Mouse (Mus musculus) forebrain, embryonic 11.5 days (tissue): Measurements from ENCODE around the gene Nr1h3. TPM values are rescaled to one million over a fixed set of nuclear protein-coding genes. Genes with fewer than 3 reads are reported as not detected.

Source experiments
- ATAC-seq: fragments of 200-750 bp; cut with Nextera tagmentation; replicated peaks from 2 replicates; pipeline ENCODE4 v1.8.0; 2017; ENCODE audit warnings: moderate TSS enrichment; ENCODE audit not compliant: low FRiP score
- DNase-seq: peaks from one replicate; pipeline ENCODE4 v3.0.0-alpha.2; 2017; ENCODE audit warnings: low spot score
- H3K27ac ChIP-seq: fragments of 300-500 bp; sonication (generic); 2 replicates; pipeline ENCODE4 v1.5.1; 2014; ENCODE audit warnings: low read depth, low read length
- H3K27me3 ChIP-seq: fragments of 300-500 bp; sonication (generic); 2 replicates; pipeline ENCODE4 v1.6.1; 2014; ENCODE audit warnings: mild to moderate bottlenecking, low read length, mixed read lengths; ENCODE audit not compliant: control insufficient read depth, insufficient read depth
- H3K36me3 ChIP-seq: fragments of 300-500 bp; sonication (generic); 2 replicates; pipeline ENCODE4 v1.6.1; 2014; ENCODE audit warnings: mild to moderate bottlenecking, low read length, moderate library complexity, mixed read lengths; ENCODE audit not compliant: control insufficient read depth, insufficient read depth
- H3K4me1 ChIP-seq: fragments of 300-500 bp; sonication (generic); replicated peaks from 2 replicates; pipeline ENCODE4 v1.6.1; 2014; ENCODE audit warnings: low read length, mixed read lengths; ENCODE audit not compliant: control insufficient read depth, insufficient read depth
- H3K4me2 ChIP-seq: fragments of 300-500 bp; sonication (generic); 2 replicates; pipeline ENCODE4 v1.6.1; 2014; ENCODE audit warnings: low read depth, mild to moderate bottlenecking, low read length, moderate library complexity, mixed read lengths; ENCODE audit not compliant: severe bottlenecking
- H3K4me3 ChIP-seq: fragments of 300-500 bp; sonication (generic); 2 replicates; pipeline ENCODE4 v1.5.1; 2014; ENCODE audit warnings: low read depth, low read length
- H3K9ac ChIP-seq: fragments of 300-500 bp; sonication (generic); 2 replicates; pipeline ENCODE4 v1.6.1; 2014; ENCODE audit warnings: low read length
- H3K9me3 ChIP-seq: fragments of 300-500 bp; sonication (generic); 2 replicates; pipeline ENCODE4 v1.6.1; 2016; ENCODE audit warnings: low read length, mixed read lengths; ENCODE audit not compliant: control insufficient read depth
- WGBS: fragments of 180-500 bp; shearing (Covaris S2); extraction: QIAGEN DNeasy Blood & Tissue Kit; methylation state at CpG from one replicate; pipeline ENCODE4 v1.1.7; 2014; 5-methylcytosine and 5-hydroxymethylcytosine counted together
- polyA plus RNA-seq: library from polyadenylated mRNA; unstranded; fragments of >200 nt; fragmentation: Nextera tagmentation; extraction: Ambion mirVana; gene quantifications from 2 replicates; pipeline ENCODE4 v1.2.1, GENCODE M21; 2014

Gene Nr1h3
- polyA plus RNA-seq, 1 experiment from 2014 or later = 2.0 TPM

DNA sequence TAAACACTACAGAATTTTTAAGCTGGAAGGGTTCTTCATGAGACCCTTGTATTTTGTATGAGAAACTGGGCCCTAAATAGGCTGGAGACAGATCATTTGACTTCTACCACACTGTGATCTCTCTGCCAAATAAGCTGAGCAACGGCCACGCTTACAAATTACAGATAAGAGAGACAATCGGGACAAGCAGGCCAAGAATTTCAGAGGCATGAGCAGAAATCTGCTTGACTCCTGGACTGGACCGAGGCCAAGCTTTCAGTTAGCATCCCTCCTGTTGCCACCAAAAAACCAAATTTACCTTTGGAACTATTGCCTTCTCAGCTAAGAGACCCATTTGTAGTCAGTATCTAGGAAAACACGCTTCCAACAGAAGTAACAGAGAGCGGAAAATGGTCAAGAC, 42.0 kb downstream of the Nr1h3 start:
- H3K4me2 ChIP-seq = no peak overlapping the region
- no peak overlapping the region for H3K27ac ChIP-seq
- no peak for ATAC-seq
- WGBS = 91% methylated on average over 6 of the region's 6 CpGs
- no peak overlapping the region for H3K9ac ChIP-seq
- H3K36me3 ChIP-seq = no peaks in the 10 kb centered on the region; the same call in 1 of the 2 replicates
- H3K4me3 ChIP-seq = no peak overlapping the region
- no peaks in the 10 kb centered on the region for H3K27me3 ChIP-seq
- no peak for DNase-seq
- no peaks in the 10 kb centered on the region for H3K9me3 ChIP-seq
- H3K4me1 ChIP-seq = no peaks in the 10 kb centered on the region

DNA sequence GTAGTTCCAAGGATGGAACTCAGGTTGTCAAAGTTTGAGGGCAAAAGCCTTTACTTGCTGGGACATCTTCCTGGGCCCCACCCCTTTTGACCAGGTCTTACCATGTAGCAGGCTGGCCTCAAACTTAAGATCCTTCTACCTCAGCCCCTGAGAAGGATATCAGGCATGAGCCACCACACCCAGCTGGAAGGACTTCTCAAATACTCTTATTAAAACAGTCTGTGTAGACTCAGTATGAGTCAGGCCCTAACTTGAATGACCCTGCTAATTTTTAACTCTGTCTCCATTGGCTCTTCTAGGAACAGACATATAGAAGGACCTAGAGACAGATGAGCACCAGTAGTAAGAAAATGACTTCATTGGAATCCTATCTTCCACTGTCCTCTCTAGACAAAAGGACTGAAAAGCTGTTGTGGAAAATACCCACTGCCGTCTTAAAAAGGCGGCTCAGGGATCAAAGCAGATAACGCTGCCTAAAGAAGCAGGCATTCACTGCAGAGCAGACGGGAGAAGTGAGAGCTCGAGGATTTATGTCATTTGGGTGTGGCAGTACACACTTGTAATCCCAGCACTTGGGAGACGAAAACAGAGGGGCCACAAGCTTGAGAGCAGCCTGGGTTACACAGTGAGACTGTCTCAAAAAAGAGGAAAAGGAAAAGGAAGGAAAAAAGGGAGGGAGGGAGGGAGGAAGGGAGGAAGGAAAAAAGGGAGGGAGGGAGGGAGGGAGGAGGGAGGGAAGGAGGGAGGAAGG, 45.5 kb downstream of the Nr1h3 start:
- no peak overlapping the region for H3K4me2 ChIP-seq
- H3K9ac ChIP-seq = no peak overlapping the region
- no peaks in the 10 kb centered on the region for H3K9me3 ChIP-seq
- no peaks in the 10 kb centered on the region for H3K4me1 ChIP-seq
- WGBS = 28% methylated on average over 6 of the region's 6 CpGs
- no peak overlapping the region for H3K4me3 ChIP-seq
- no peak for DNase-seq
- ATAC-seq = no peak
- H3K27me3 ChIP-seq = no peaks in the 10 kb centered on the region
- H3K36me3 ChIP-seq = peaks cover 2% of the 10 kb centered on the region; the same call in 1 of the 2 replicates
- H3K27ac ChIP-seq = no peak overlapping the region

DNA sequence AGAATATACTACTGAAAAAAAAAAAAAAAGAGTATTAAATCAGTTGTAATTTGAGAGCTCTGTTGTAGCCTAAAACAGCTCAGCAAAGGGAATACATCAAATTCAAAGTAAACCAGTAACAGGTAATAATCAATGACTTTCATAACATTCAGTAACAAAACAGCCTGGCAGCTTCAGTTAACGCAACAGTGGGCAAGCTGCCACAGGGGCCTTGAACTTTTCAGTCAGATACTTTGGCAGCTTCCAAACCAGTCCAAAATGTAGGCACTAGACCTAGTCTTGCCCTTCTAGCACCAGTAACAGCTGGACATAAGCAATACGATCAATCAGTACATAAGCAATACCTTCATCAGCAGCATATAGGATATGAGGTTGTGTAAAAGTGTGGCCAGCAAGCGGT, 48.5 kb downstream of the Nr1h3 start:
- 91% methylated on average over 3 of the region's 3 CpGs for WGBS
- no peak overlapping the region for H3K27ac ChIP-seq
- DNase-seq = no peak
- H3K9me3 ChIP-seq = no peaks in the 10 kb centered on the region
- peaks cover 2% of the 10 kb centered on the region; the same call in 1 of the 2 replicates for H3K36me3 ChIP-seq
- no peak overlapping the region for H3K4me3 ChIP-seq
- H3K4me2 ChIP-seq = no peak overlapping the region
- no peaks in the 10 kb centered on the region for H3K4me1 ChIP-seq
- no peaks in the 10 kb centered on the region for H3K27me3 ChIP-seq
- no peak for ATAC-seq
- no peak overlapping the region for H3K9ac ChIP-seq

DNA sequence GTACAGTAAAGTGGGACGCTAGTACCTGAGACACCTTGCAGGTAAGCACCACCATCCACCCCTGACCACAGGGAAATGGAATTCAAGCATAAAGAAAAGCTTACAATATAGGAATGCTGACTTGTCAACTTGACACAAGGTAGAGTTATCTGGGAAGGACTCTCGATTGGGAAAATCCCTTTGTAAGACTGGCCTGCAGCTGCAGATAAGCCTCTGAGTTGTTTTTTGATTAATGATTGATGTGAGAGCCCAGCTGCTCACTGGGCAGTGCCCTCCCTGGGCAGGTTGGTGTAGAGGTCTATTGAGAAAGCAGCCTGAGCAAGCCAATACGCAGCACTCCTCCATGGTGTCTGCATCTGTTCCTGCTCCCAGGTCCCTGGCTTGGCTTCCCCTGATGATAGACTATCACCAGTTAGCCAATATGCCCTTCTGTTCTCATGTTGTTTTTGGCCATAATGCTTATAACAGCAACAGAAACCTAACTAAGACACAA, 49.7 kb downstream of the Nr1h3 start:
- no peak overlapping the region for H3K4me3 ChIP-seq
- ATAC-seq (no peak), DNase-seq (no peak)
- 92% methylated on average over 3 of the region's 3 CpGs for WGBS
- no peaks in the 10 kb centered on the region for H3K27me3 ChIP-seq
- no peak overlapping the region for H3K9ac ChIP-seq
- H3K4me2 ChIP-seq = no peak overlapping the region
- H3K9me3 ChIP-seq = no peaks in the 10 kb centered on the region
- H3K4me1 ChIP-seq = no peaks in the 10 kb centered on the region
- no peak overlapping the region for H3K27ac ChIP-seq
- peaks cover 2% of the 10 kb centered on the region; the same call in 1 of the 2 replicates for H3K36me3 ChIP-seq

DNA sequence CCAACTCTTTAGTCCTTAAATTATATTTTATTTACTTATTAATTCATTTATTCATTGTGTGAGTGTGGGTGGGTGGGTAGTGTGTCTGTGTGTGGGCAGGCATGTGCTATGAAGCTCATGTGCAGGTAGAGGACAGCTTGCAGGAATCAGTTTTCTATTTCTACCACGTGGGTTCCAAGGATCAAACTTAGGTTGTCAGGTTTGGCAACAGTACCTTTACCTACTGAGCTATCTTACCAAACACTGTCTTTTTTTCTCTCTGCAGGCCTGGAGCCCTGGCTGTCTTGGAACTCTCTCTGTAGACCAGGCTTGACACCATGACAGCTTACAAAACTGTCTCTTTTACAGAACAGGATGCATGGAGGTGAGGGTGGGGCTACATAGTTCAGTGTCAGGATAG, 51.3 kb downstream of the Nr1h3 start:
- 70% methylated on average over 1 of the region's 1 CpGs for WGBS
- Histone ChIP-seq H3K36me3 (peaks cover 2% of the 10 kb centered on the region; the same call in 1 of the 2 replicates), H3K27me3 (no peaks in the 10 kb centered on the region), H3K4me3 (no peak overlapping the region), H3K4me2 (no peak overlapping the region), H3K4me1 (no peaks in the 10 kb centered on the region), H3K9ac (no peak overlapping the region), H3K27ac (no peak overlapping the region), H3K9me3 (no peaks in the 10 kb centered on the region)
- ATAC-seq (no peak), DNase-seq (no peak)

DNA sequence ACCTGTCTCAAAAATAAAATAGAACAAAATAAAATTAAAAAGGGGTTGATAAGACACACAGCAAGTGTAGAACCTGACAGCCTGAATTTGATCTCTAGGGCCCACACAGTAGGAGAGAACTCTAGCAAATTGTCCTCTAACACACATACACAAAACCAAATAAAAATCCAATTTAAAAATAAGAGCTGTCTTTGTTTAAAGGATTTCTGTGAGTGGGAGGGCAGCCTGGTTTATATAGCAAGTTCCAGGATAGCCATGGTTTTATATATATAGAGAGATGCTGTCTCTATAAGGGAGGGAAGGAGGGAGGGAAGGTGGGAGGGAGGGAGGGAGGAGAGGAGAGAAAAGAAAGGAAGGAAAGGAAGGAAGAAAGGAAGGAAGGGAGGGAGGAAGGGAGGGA, 54.5 kb downstream of the Nr1h3 start:
- Histone ChIP-seq H3K27ac (no peak overlapping the region), H3K4me3 (no peak overlapping the region), H3K9ac (no peak overlapping the region), H3K27me3 (no peaks in the 10 kb centered on the region), H3K4me1 (no peaks in the 10 kb centered on the region), H3K36me3 (no peaks in the 10 kb centered on the region; the same call in 1 of the 2 replicates), H3K4me2 (no peak overlapping the region), H3K9me3 (no peaks in the 10 kb centered on the region)
- ATAC-seq (no peak), DNase-seq (no peak)

DNA sequence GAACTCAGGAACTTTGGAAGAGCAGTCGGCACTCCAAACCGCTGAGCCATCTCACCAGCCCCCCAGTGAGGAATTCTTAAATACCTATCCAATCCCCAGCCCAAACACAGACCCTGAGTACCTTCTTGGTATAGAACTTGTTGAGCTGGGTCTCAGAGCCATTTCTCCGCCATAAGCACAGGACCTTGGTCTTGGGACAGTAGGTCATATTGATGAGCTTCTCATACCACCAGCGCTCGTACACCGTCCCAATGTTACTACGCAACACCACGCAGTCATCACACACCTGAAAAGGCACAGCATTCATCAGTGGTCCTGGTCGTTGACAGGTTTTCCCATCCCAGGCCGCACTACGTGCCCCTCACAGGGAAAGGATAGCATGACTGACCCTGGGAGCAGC, 59.2 kb downstream of the Nr1h3 start:
- no peaks in the 10 kb centered on the region for H3K9me3 ChIP-seq
- no peaks in the 10 kb centered on the region for H3K27me3 ChIP-seq
- DNase-seq = no peak
- H3K9ac ChIP-seq = no peak overlapping the region
- no peak overlapping the region for H3K27ac ChIP-seq
- no peaks in the 10 kb centered on the region; the same call in 1 of the 2 replicates for H3K36me3 ChIP-seq
- 97% methylated on average over 11 of the region's 11 CpGs for WGBS
- H3K4me2 ChIP-seq = no peak overlapping the region
- no peaks in the 10 kb centered on the region for H3K4me1 ChIP-seq
- no peak overlapping the region for H3K4me3 ChIP-seq
- ATAC-seq = no peak

DNA sequence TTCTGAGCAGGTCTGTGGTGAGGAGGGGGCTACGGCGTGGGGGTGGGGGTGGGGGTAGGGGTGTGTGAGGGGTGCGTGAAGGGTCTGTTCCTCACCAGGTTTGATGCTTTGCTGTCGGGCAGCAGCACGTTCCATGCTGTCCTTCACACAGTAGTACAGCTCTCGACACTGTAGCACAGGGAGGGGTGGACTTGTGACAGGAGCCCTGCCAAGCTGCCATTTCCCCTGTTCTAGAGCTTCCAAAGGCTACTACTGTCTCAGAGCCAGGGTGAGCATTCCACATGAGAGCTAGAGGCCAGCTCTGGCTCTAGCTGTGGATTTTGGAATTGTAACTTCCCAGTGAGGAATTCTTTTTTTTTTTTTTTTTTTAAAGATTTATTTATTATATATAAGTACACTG, 59.7 kb downstream of the Nr1h3 start:
- Histone ChIP-seq H3K9ac (no peak overlapping the region), H3K36me3 (no peaks in the 10 kb centered on the region; the same call in 1 of the 2 replicates), H3K4me1 (no peaks in the 10 kb centered on the region), H3K4me3 (no peak overlapping the region), H3K27ac (no peak overlapping the region), H3K4me2 (no peak overlapping the region), H3K9me3 (no peaks in the 10 kb centered on the region), H3K27me3 (no peaks in the 10 kb centered on the region)
- 91% methylated on average over 6 of the region's 6 CpGs for WGBS
- no peak for DNase-seq
- no peak for ATAC-seq

DNA sequence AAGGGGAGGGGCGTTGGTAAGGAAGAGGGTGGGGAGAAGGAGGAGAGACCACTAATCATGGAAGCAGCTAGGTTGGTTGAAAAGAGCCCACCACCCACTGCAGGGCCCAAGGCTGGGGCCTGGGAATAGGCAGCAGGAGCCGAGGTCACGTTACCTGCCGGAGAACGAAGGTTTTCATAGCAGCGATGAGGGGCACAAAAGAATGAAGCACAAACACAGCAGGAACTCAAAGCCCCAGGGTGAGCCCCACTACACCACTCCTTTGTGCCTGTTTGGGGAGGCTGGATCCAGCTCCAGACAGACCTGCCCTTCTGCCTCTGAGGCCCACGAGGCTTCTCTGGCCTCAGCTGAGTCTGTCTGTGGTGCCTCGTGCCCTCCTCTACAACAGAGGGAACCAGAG, 62.9 kb downstream of the Nr1h3 start:
- no peak for DNase-seq
- WGBS = 79% methylated on average over 8 of the region's 8 CpGs
- H3K27me3 ChIP-seq = no peaks in the 10 kb centered on the region

More for the DNA sequence above, 62.9 kb downstream of the Nr1h3 start:
- Histone ChIP-seq H3K9ac (no peak overlapping the region), H3K36me3 (no peaks in the 10 kb centered on the region), H3K4me3 (no peak overlapping the region), H3K4me2 (no peak overlapping the region), H3K4me1 (no peaks in the 10 kb centered on the region), H3K27ac (no peak overlapping the region), H3K9me3 (no peaks in the 10 kb centered on the region)
- ATAC-seq = no peak
